Mouse (Mus musculus): ENCODE results near the gene Rps27rt.

GRCm38 (mm10) chr9:114955340-114955739 is 27.2 kb downstream of the Rps27rt start:
- TF ChIP-seq CTCF (IDR thresholded peaks at IDR 0.05; ENCODE audit: borderline replicate concordance, insufficient read depth, low read length) (no peak), POLR2A (IDR thresholded peaks at IDR 0.05; ENCODE audit: low read depth, low read length) (no peak)
